Mouse (Mus musculus) G1E (cell line): ENCODE results near the gene Ripor2.

ENCODE experiments used
- CTCF ChIP-seq: IDR thresholded peaks from 2 replicates; pipeline ENCODE4 v1.5.1; 2012; ENCODE audit warnings: low read depth, low read length, inconsistent platforms, mixed read lengths
- GATA1 ChIP-seq: IDR thresholded peaks from 2 replicates; pipeline ENCODE4 v1.6.1; 2012; ENCODE audit warnings: borderline replicate concordance, low read length, inconsistent platforms, mixed read lengths
- TAL1 ChIP-seq: conservative IDR thresholded peaks from 2 replicates; pipeline ENCODE4 v1.6.1; 2012; ENCODE audit warnings: low read depth, low read length, inconsistent platforms, mixed read lengths

GRCm38 (mm10) chr13:24613433-24613832 lies 31.4 kb downstream of the Ripor2 start:
- TF ChIP-seq CTCF (no peak), GATA1 (no peak), TAL1 (no peak)
